Mouse (Mus musculus) spleen, adult 2 months (tissue): ENCODE measurements around the gene Lsm14a.

ENCODE experiments used
- CTCF ChIP-seq: fragments of 200-500 bp; IDR thresholded peaks from 2 replicates; pipeline ENCODE4 v1.5.1; 2011; ENCODE audit warnings: mild to moderate bottlenecking, inconsistent platforms; ENCODE audit not compliant: insufficient read depth, insufficient read length, insufficient replicate concordance; ENCODE audit errors: extremely low read depth
- POLR2A ChIP-seq: fragments of 200-500 bp; IDR thresholded peaks from 2 replicates; pipeline ENCODE4 v1.6.1; 2011; ENCODE audit warnings: low read depth, low read length, inconsistent platforms

GRCm38 (mm10) chr7:34308586-34308985 is 84.5 kb downstream of the Lsm14a start:
- TF ChIP-seq CTCF (no peak), POLR2A (no peak)
